Mouse (Mus musculus) ES-CJ7 (cell line): Measurements from ENCODE around the gene Alox12b.

Source experiments
- DNase-seq: peaks from one replicate; pipeline ENCODE4 v3.0.0; 2011; ENCODE audit warnings: low read depth, low spot score

Alox12b gene

DNA sequence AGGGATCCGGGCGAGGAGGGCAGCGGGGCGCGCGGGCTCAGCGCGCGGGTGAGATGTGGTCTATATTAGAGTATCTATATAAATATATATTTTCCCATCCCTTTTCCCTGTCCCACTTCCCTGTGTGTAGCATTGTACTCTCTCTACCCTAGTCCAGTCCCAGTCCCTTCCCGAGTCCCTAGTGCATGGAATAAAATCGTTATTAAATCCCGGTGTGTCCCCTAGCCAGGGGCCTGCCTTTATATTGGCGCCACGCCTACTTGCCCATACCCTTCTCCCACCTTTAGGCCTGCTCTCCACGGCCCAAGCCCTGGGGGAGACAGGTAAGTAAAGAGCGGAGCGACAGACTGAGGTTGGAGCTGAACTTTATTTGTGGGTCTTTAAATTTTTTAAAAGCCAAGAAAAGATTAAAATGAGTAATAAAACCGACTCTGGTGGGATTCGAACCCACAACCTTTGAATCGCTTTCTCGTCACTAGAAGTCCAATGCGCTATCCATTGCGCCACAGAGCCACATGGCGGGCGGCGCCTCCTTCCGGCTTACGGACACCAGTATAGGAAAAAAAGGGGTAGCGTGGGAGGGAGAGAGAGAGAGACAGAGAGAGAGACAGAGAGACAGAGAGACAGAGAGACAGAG, 33.6 kb upstream of the Alox12b start:
- peak; percentile 88 for DNase-seq

DNA sequence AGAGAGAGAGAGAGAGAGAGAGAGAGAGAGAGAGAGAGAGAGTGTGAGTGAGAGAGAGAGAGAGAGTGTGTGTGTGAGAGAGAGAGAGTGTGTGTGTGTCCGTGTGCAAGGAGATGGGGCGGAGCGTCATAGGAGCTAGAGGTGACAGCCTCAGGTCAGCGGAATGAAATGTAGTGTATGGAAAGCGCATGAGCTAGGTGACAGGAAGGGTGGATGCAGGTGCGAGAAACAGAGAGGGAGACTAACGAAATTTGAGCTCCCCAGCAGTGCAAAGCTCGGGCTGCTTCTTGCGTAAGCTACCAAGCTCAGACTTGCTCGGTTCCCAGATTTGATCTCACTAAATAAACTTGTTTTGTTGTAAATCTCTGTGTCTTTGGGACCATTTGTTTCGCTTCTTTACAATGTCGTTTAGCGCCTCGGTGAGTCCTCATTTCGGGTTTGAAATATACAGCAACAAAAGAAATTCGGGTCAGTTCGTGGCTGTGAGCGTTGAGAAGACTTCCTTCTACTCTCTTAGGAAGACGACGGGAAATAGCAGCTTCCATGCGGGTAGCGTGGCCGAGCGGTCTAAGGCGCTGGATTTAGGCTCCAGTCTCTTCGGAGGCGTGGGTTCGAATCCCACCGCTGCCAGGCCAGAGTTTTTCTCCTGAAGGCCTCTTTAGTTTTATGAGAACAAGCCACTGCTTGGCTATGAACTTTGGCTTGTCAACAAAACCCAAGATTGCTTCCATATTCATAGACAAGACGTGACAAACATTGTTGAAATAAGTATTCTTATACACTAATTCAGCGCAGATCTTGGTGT, 32.9 kb upstream of the Alox12b start:
- DNase-seq, result peak; percentile 95

- DNase-seq, result no peak
Measured at GRCm38 (mm10) chr11:69124498-69124847, 32.3 kb upstream of the Alox12b start.

- peak; percentile 96 for DNase-seq
Measured at GRCm38 (mm10) chr11:69125041-69125851, 31.5 kb upstream of the Alox12b start.

DNA sequence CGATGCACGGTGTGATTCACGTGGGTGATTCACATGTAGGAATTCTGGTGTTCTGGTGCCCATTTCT, 31.1 kb upstream of the Alox12b start, which contains the start of gene Aloxe3:
TSS of gene Aloxe3 (plus strand) at position 45 of the 67 bp plus-strand sequence.
- DNase-seq, result no peak

DNA sequence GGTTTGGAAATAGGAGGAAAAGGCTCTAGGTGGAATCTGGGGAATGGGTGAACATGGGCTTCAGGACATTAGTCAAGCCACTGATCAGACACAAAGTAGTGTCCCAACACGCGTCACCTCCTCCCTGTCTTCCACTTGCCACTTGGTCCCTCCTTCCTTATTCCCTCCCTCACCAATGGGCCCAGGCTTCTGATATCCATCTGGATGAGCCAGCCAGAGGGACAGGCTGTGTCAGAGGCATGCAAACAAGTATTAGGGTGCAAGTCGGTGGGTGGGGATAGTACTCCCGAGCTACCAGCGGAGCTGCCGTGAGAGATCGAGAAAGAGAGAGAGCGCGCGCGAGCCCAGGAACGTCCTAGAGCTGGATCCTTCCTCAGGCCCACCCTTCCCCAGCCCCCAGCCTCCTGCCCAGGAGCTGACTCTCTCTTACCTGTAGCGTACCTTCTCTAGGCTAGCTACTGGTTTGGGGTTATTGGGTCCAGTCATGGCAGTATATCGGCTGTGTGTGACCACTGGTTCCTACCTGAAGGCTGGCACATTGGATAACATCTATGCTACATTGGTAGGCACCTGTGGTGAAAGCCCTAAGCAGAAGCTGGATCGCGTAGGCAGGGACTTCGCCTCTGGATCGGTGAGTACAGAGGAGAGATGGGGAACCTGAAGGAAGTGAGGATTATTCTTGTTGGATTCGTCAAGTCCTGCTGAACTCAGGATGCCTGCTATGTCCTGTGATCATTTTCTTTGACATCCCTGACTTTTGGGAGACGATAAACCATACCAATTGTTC, 30.7 kb upstream of the Alox12b start:
- DNase-seq, result peak; percentile 28

DNA sequence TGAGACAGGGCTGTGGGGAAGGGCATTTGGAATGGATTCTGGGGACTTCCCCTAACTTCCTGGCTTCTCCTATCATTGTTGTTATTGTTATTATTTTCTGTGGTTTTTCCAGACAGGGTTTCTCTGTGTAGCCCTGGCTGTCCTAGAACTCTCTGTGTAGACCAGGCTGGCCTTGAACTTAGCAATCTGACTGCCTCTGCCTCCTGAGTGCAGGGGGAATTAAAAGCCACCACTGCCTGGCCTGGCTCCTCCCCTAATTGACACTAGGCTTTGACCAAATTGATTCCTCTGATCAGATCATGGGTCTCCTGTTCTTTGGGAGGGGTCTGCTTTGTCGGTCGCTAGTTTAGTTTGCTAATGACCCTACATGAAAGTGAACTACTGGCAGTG, 30.1 kb upstream of the Alox12b start:
- DNase-seq, result peak; percentile 36

GRCm38 (mm10) chr11:69128426-69129122, 28.2 kb upstream of the Alox12b start:
- no peak for DNase-seq

DNA sequence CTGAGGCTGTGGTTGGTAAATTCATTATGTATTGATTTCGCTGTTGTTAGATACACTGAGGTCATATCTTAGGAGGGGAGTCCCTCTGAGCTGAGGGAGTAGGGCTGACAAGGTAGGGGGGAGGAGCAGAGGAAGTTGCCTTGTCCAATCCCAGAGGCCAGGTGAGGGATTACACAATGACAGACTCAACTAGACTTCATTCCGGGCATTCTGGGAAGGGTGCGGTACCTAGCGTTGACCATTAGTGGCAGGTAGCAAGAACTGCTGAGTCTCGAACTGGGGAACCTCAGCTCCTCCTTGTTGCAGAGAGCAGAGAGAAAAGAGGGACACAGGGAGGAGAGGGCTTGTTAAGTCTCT, 23.2 kb upstream of the Alox12b start:
- DNase-seq, result peak; percentile 94

- DNase-seq, result peak; percentile 89
Measured at GRCm38 (mm10) chr11:69133923-69134621, 22.7 kb upstream of the Alox12b start.

DNA sequence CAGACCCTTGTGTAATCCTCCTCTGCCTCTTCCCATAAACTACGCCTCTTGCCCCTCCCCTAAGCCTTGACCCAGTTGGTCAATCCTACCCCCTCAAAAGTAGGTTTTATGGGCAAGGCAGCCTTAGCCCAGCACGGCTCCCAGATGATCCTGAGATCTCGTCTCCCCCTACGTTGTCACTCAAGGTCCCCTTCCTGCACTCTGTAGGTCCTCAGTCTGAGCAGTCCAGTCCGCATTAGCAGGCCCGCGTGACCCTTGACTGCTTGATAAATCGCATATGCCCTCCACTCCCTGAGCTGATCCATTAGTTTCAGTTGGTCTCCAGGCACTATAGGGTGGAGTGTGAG, 22.2 kb upstream of the Alox12b start:
- DNase-seq, result no peak

GRCm38 (mm10) chr11:69135361-69135760, 21.4 kb upstream of the Alox12b start:
- no peak for DNase-seq

GRCm38 (mm10) chr11:69147546-69147945, 9.2 kb upstream of the Alox12b start:
- DNase-seq, result no peak

GRCm38 (mm10) chr11:69148451-69148960, 8.3 kb upstream of the Alox12b start:
- no peak for DNase-seq

- DNase-seq, result no peak
Measured at GRCm38 (mm10) chr11:69149728-69150127, 7.1 kb upstream of the Alox12b start.

GRCm38 (mm10) chr11:69150444-69150843, 6.3 kb upstream of the Alox12b start:
- DNase-seq, result peak; percentile 77

- no peak for DNase-seq
Measured at GRCm38 (mm10) chr11:69151004-69151403, 5.8 kb upstream of the Alox12b start.

DNA sequence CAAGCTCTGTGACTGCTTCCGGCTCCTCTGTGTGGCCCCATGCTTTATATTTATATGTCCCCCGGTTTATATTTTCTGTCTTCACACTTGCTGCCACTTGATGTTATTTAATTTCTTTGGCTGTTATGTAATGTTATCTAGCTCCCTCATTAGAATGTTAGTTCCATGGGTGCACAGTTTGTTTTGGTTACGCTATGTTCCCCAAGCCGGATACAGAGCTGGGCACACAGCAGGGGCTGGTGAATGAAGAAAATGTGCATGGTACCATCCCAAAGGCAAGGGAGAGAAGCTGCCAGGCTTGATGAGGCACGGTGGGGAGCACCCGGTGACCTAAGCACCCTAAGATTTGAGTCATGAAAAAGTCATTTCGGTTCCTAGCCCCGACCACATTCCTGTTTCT, 3.0 kb upstream of the Alox12b start:
- DNase-seq, result no peak

DNA sequence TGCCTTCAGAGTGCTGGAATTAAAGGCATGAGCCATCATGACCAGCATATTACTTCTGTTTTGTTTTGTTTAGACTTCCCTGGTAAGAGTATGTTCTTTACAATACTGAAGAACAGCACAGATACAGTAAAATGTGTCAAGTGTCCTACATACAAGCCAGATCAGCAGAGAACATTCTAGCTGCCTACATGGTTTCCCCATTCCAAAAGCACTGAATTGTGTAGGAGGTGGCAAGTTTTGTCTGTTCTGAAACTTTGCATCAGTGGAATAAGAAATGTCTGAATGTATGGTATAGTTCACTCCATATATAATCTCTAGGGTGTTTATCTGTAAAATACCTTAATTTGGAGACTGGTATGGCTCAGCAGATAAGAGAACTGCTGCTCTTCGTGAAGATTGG, 1.4 kb upstream of the Alox12b start:
- no peak for DNase-seq

DNA sequence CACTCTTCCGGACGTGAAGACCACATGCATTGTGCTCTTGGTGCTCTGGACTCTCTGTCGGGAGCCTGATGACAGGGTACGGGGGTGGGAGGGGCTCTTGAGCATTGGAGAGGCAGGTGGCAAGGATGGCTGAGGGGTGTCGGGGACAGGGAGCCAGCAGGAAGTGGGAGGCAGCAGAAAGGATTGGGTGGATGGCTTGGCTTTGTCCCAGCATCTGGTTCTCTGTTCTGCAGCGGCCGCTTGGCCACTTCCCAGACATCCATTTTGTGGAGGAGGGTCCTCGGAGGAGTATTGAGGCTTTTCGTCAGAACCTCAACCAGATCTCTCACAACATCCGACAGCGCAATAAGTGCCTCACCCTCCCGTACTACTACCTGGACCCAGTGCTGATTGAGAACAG, 12.5 kb downstream of the Alox12b start:
- DNase-seq, result no peak

DNA sequence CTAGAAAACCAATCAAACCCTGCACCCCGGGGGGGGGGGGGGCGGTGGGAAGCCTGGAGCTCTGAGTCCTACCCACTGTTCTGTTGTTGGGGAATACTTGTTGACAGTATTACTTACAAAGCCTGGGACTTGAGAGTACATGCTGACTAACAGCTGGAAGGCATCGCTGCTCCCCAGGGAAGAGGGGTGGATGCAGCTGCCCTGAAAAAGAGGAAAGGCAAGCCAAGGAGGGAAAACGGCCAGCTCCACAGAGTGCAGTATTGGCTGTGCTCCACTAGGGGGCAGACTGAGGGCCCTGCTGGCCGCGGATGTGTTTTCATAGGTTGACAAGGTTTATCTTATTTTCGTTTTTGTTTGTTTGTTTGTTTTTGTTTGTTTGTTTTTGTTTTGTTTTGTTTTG, 14.8 kb downstream of the Alox12b start:
- peak; percentile 51 for DNase-seq
